Mouse (Mus musculus): ENCODE measurements around the gene Mepce.
A peak's percentile ranks its signal among the peaks of the same experiment; 100 is the strongest.

DNA sequence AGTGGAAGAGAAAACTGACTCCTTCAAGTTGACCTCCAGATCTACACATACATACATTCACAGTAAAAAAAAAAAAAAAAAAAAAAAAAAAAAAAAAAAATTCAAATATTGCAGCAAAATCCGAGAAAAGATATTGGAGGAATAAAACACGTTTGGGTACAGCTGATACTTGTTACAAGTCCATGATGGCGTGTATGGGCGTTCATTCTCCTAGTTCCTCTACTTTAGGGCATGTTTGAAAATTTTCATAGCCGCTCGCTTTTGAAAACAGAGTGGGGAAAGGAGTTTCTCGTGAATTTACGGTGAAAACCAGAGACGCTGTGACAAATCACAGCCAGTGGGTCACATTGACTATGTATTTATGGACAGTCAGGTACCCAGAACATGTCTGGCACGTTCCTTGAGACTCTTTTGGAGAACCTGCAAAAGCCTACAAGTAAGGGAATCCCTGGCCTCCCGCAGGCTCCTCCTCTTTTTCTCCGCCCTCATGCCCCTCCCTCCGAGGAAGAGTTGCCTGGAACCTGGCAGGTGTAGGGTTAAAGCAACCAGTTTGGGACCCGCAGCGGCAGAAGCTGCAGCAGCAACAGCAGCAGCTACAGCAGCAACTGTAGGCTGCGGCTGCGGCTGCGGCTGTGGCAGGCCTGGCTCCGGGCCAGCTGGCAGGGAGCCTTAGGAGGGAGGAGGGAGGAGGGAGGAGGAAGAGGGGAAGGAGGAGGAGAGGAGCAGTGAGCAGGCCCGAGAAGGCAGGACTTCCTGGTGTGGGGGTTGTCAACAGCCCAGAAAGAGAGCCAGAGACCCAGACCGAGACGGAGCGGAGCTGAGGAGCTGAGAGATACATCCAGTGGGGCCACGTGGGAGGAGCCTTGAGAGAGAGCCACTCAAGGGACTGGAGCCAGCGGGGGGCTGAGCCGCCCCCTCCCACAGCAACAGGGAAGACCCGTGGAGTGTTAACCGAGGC, 42.0 kb downstream of the Mepce start, which contains the start of gene Tsc22d4:
- 0 out of 2 replicates have a peak, but pooled peaks have one; percentile 28 for TF ChIP-seq POLR2A (IDR thresholded peaks at IDR 0.05; ENCODE audit: borderline replicate concordance, insufficient read depth, low read length)
- TF ChIP-seq CTCF (IDR thresholded peaks at IDR 0.05; ENCODE audit: borderline replicate concordance, insufficient read depth, low read depth, low read length) = no peak

Measured in cerebellum, adult 2 months (tissue).